Mouse (Mus musculus) testis, adult 2 months (tissue): Measurements from ENCODE around the gene Ltv1.

Experiments
- CTCF ChIP-seq: fragments of 200-500 bp; IDR thresholded peaks from 2 replicates; pipeline ENCODE4 v1.5.1; 2012; ENCODE audit warnings: low read depth, mild to moderate bottlenecking, inconsistent platforms, low read length, moderate library complexity; ENCODE audit not compliant: control insufficient read depth, insufficient read depth, insufficient replicate concordance
- POLR2A ChIP-seq: fragments of 200-500 bp; IDR thresholded peaks from 2 replicates; pipeline ENCODE4 v1.6.1; 2012; ENCODE audit warnings: low read depth, mild to moderate bottlenecking, inconsistent platforms, low read length, moderate library complexity; ENCODE audit not compliant: control insufficient read depth

- TF ChIP-seq CTCF (no peak), POLR2A (no peak)
Observed at GRCm38 (mm10) chr10:13199234-13199633, 6.3 kb upstream of the Ltv1 start.
